Comparison of ENCODE assay signal across 26 mouse cellular contexts in genomic region chr12:43225950-43226349, GRCm38 (mm10).
DNase-seq lines count a peak whose midpoint lies in the region; ATAC-seq and TF ChIP-seq lines count a peak whose summit lies in the region.
"Had no signal": no experiment of that assay in that cellular context is flagged by ENCODE, and none has a peak within 500 bp of the region (broad histone marks: within the 10 kb centered on the region; RNA-seq: fewer than 3 reads in every experiment).

No protein-coding gene starts in this region.

- in situ Hi-C loops in ES-E14 (cut with MboI; ENCODE audit: low sequenced_read_pairs in 2 of 2, unreplicated experiment in 2 of 2): no loop called here

- H3K4me1 ChIP-seq in ES-E14 (ENCODE audit: control insufficient read depth in 2 of 2, insufficient read depth in 2 of 2, low read length in 2 of 2, poor library complexity in 1 of 2): no peaks in the 10 kb centered on the region
- no peaks in the 10 kb centered on the region for H3K4me1 ChIP-seq in hindbrain, embryonic 12.5 days
- H3K4me1 ChIP-seq in kidney, embryonic 14.5 days (ENCODE audit: control insufficient read depth, insufficient read depth, low read length): no peaks in the 10 kb centered on the region

- 85% methylated on average over 1 of the region's 1 CpGs for WGBS in hindbrain, embryonic 12.5 days
- WGBS in kidney, embryonic 14.5 days: 50% methylated on average over 1 of the region's 1 CpGs

- DNase-seq in ES-CJ7 (ENCODE audit: low read depth, low spot score) (peak; percentile 63), ES-E14 (ENCODE audit: low read depth, low spot score) (no peak), R1 (ENCODE audit: low read depth, low spot score) (peak; percentile 45), ZHBTc4 (ENCODE audit: low read depth, low spot score) (peak; percentile 69)
- no peak for DNase-seq in left cerebral cortex, postnatal 4 days
- DNase-seq in right cerebral cortex, postnatal 10 days (ENCODE audit: low spot score in 2 of 2): no peak
- DNase-seq: adrenal gland, adult 2 months; adrenal gland, adult 8-10 months; adrenal gland, postnatal 10 days; adrenal gland, postnatal 14 days; adrenal gland, postnatal 25 days; adrenal gland, postnatal 36 days; B cell, adult 2 months; cerebellum, adult 11 months; cerebellum, adult 11-12 months; cerebellum, adult 18-20 months; cerebellum, adult 2 months; cerebellum, adult 8-10 months; cerebellum, adult 9-10 months had no signal

- ATAC-seq in hindbrain, embryonic 12.5 days (ENCODE audit: low FRiP score): no peak
- ATAC-seq in kidney, embryonic 14.5 days (ENCODE audit: low FRiP score, low TSS enrichment): no peak
- ATAC-seq: activated CD4-positive, CD25-positive, alpha-beta regulatory T cell, adult 4 months; CD4-positive, CD25-positive, alpha-beta regulatory T cell, adult 4 months; Patski had no signal

- no peak overlapping the region for H3K4me3 ChIP-seq in ES-E14 (ENCODE audit: insufficient read depth in 1 of 2, low read depth in 1 of 2, low read length in 2 of 2, poor library complexity in 1 of 2, severe bottlenecking in 1 of 2)
- no peak overlapping the region for H3K4me3 ChIP-seq in hindbrain, embryonic 12.5 days
- no peak overlapping the region for H3K4me3 ChIP-seq in kidney, embryonic 14.5 days (ENCODE audit: low read length)

- no peak overlapping the region for H3K4me2 ChIP-seq in hindbrain, embryonic 12.5 days (replicated peaks)
- H3K4me2 ChIP-seq in kidney, embryonic 14.5 days (replicated peaks; ENCODE audit: low read depth, low read length): no peak overlapping the region

- H3K9me3 ChIP-seq in ES-E14 (ENCODE audit: control insufficient read depth, insufficient read depth, low read depth, low read length): no peaks in the 10 kb centered on the region
- H3K9me3 ChIP-seq in hindbrain, embryonic 12.5 days (replicated peaks): no peaks in the 10 kb centered on the region
- H3K9me3 ChIP-seq in kidney, embryonic 14.5 days (ENCODE audit: control insufficient read depth, low read length): no peaks in the 10 kb centered on the region

- no peaks in the 10 kb centered on the region for H3K27me3 ChIP-seq in hindbrain, embryonic 12.5 days
- no peaks in the 10 kb centered on the region for H3K27me3 ChIP-seq in kidney, embryonic 14.5 days (ENCODE audit: control insufficient read depth, insufficient read depth, low read length)
- H3K27me3 ChIP-seq: CH12.LX, Patski had no signal

- no peak overlapping the region for H3K9ac ChIP-seq in ES-E14 (ENCODE audit: insufficient read depth, low read depth, low read length, poor library complexity, severe bottlenecking)
- H3K9ac ChIP-seq in hindbrain, embryonic 12.5 days: no peak overlapping the region
- no peak overlapping the region for H3K9ac ChIP-seq in kidney, embryonic 14.5 days (ENCODE audit: low read depth, low read length)

- intact Hi-C loops in left cerebral cortex, postnatal 4 days (cut with DNase I): no loop called here

- no peaks in the 10 kb centered on the region for H3K36me3 ChIP-seq in ES-E14 (ENCODE audit: control insufficient read depth, insufficient read depth, low read length, poor library complexity, severe bottlenecking)
- H3K36me3 ChIP-seq in hindbrain, embryonic 12.5 days: no peaks in the 10 kb centered on the region
- H3K36me3 ChIP-seq in kidney, embryonic 14.5 days (ENCODE audit: control insufficient read depth, insufficient read depth, low read length): no peaks in the 10 kb centered on the region
- H3K36me3 ChIP-seq: G1E had no signal

- no peak overlapping the region for H3K27ac ChIP-seq in ES-E14 (ENCODE audit: insufficient read depth, low read depth, low read length, poor library complexity, severe bottlenecking)
- H3K27ac ChIP-seq in hindbrain, embryonic 12.5 days: no peak overlapping the region
- H3K27ac ChIP-seq in kidney, embryonic 14.5 days (ENCODE audit: low read depth, low read length): no peak overlapping the region

TF ChIP-seq in ES-E14, 5 proteins besides CTCF, POLR2A, EP300 and RAD21:
- TF ChIP-seq HCFC1 (IDR thresholded peaks at IDR 0.05; ENCODE audit: borderline replicate concordance, insufficient read depth, low read length): no peak
- TF ChIP-seq CHD2 (IDR thresholded peaks at IDR 0.05; ENCODE audit: low read depth, low read length): 0 out of 2 replicates have a peak, but pooled peaks have one; percentile 28
- TF ChIP-seq MAFK (IDR thresholded peaks at IDR 0.05; ENCODE audit: insufficient read depth, low read depth, low read length): no peak

Comparison
In these comparisons a context has a peak if more than half of its experiments do, and no peak if none do; other contexts are left out.
1. DNase-seq: peak in ES-CJ7 (single experiment), R1 (single experiment) and ZHBTc4 (single experiment); none in ES-E14 (single experiment), left cerebral cortex, postnatal 4 days (single experiment) and right cerebral cortex, postnatal 10 days (0 of 2).